Mouse (Mus musculus) myocyte (in vitro differentiated cells): ENCODE data around the gene Ubac2. TPM values are rescaled to one million over a fixed set of nuclear protein-coding genes. Genes with fewer than 3 reads are reported as not detected.

ENCODE experiments used
- H3K27me3 ChIP-seq: one replicate; pipeline ENCODE4 v1.6.1; 2011; ENCODE audit not compliant: control insufficient read depth, insufficient read depth, insufficient read length
- H3K36me3 ChIP-seq: one replicate; pipeline ENCODE4 v1.6.1; 2011; ENCODE audit not compliant: control insufficient read depth, insufficient read depth
- H3K4me2 ChIP-seq: one replicate; pipeline ENCODE4 v1.6.1; 2011; ENCODE audit warnings: low read depth, control low read depth
- H3K4me3 ChIP-seq: one replicate; pipeline ENCODE4 v1.5.1; 2011; ENCODE audit warnings: mild to moderate bottlenecking, control low read depth, moderate library complexity
- H3K79me2 ChIP-seq: one replicate; pipeline ENCODE4 v1.6.1; 2011; ENCODE audit not compliant: control insufficient read depth, insufficient read depth
- H3ac ChIP-seq: one replicate; pipeline ENCODE4 v1.6.1; 2011; ENCODE audit not compliant: control insufficient read depth, insufficient read length
- CEBPB ChIP-seq: IDR thresholded peaks from 2 replicates; pipeline ENCODE4 v1.6.1; 2011; ENCODE audit warnings: mild to moderate bottlenecking, moderate library complexity; ENCODE audit not compliant: poor library complexity, insufficient read depth, severe bottlenecking
- E2F4 ChIP-seq: IDR thresholded peaks from one replicate; pipeline ENCODE4 v1.6.1; 2011; ENCODE audit warnings: mild to moderate bottlenecking, control low read depth, moderate library complexity; ENCODE audit not compliant: insufficient read depth
- MAX ChIP-seq: IDR thresholded peaks from one replicate; pipeline ENCODE4 v1.6.1; 2011; ENCODE audit warnings: low read depth, mild to moderate bottlenecking, control low read depth
- MYOD1 ChIP-seq, 3 experiments: IDR thresholded peaks; one replicate each; pipeline ENCODE4 v1.6.1; 2011; ENCODE audit warnings: control low read depth in 2 of 3, low read depth in 2 of 3, mild to moderate bottlenecking in 2 of 3, moderate library complexity in 1 of 3; ENCODE audit not compliant: insufficient read length in 2 of 3, control insufficient read depth in 1 of 3
- MYOG ChIP-seq, 3 experiments: IDR thresholded peaks; one replicate each; pipeline ENCODE4 v1.6.1; 2011; ENCODE audit warnings: control low read depth in 2 of 3, low read depth in 2 of 3, mild to moderate bottlenecking in 2 of 3; ENCODE audit not compliant: insufficient read length in 2 of 3, control insufficient read depth in 1 of 3, insufficient read depth in 1 of 3
- POLR2A ChIP-seq: IDR thresholded peaks from one replicate; pipeline ENCODE4 v1.6.1; 2011; ENCODE audit warnings: low read depth, mild to moderate bottlenecking, control low read depth, moderate library complexity; ENCODE audit not compliant: insufficient read length
- POLR2AphosphoS2 ChIP-seq: IDR thresholded peaks from one replicate; pipeline ENCODE4 v1.6.1; 2011; ENCODE audit warnings: low read depth, control low read depth; ENCODE audit not compliant: insufficient read length
- REST ChIP-seq: IDR thresholded peaks from one replicate; pipeline ENCODE4 v1.6.1; 2011; ENCODE audit warnings: mild to moderate bottlenecking, control low read depth, moderate library complexity; ENCODE audit not compliant: insufficient read depth, insufficient read length
- SRF ChIP-seq: IDR thresholded peaks from one replicate; pipeline ENCODE4 v1.6.1; 2011; ENCODE audit warnings: low read depth; ENCODE audit not compliant: control insufficient read depth, insufficient read length
- TCF12 ChIP-seq: IDR thresholded peaks from one replicate; pipeline ENCODE4 v1.6.1; 2011; ENCODE audit warnings: mild to moderate bottlenecking, control low read depth; ENCODE audit not compliant: poor library complexity, insufficient read depth, severe bottlenecking
- TCF3 ChIP-seq: IDR thresholded peaks from one replicate; pipeline ENCODE4 v1.6.1; 2011; ENCODE audit warnings: low read depth, control low read depth; ENCODE audit not compliant: insufficient read length
- USF1 ChIP-seq: IDR thresholded peaks from one replicate; pipeline ENCODE4 v1.6.1; 2011; ENCODE audit warnings: low read depth, mild to moderate bottlenecking, control low read depth, moderate library complexity
- polyA plus RNA-seq: library from polyadenylated mRNA; unstranded; fragments of >200 nt; fragmentation: generic; extraction: Trizol; gene quantifications from one replicate; pipeline ENCODE4 v1.2.1, GENCODE M21; 2012; ENCODE audit warnings: missing spikeins

Ubac2 gene
- polyA plus RNA-seq, 1 experiment: 33.1 TPM

DNA sequence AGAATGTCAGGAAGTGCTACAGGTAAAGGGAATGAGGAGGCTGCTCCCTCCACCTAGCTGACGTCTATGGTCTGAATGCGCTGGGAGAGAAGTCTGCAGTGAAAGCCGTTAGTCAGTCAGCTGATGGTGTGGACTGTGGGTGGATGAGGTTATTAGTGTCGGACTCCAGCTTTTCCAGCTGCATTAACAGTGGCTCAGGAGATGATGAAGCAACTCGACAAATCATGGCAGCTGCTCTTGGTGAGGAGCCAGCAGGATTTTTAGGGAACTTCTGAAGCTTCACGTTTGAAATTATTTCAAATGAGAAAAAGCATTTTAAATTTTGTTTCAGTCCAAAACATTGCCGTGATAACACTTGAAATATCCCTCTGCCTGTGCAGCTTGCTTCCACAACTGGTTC lies 131.9 kb downstream of the Ubac2 start:
- Histone ChIP-seq H3K4me3 (no peak overlapping the region), H3K36me3 (no peaks in the 10 kb centered on the region), H3K79me2 (no peaks in the 10 kb centered on the region), H3K4me2 (no peak overlapping the region), H3K27me3 (no peaks in the 10 kb centered on the region), H3ac (no peak overlapping the region)
- TF ChIP-seq E2F4: no peak
- no peak for TF ChIP-seq MYOD1 (IDR thresholded peaks at IDR 0.05; ENCODE audit: control insufficient read depth in 1 of 3, insufficient read length in 2 of 3, low read depth in 2 of 3)
- TF ChIP-seq CEBPB: no peak
- no peak for TF ChIP-seq MAX
- no peak for TF ChIP-seq USF1

DNA sequence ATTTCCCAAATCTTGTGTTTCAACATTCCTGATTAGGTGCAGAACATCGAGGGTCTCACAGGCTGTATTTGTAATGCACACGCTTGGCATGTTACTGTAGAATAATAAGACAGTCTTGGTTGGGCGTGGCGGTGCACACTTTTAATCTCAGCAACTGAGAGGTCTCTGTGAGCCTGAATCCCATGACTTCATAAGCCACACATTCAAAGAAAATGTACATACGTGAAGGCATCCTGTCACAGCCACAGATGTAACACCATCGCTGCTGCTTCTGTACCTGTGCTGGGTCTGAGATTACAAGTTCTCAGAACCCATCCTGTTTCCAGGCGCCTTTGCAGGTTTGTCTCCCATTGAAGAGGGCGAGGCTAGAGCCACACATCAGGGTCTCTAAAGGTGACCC lies 133.3 kb downstream of the Ubac2 start:
- TF ChIP-seq E2F4 (no peak), MYOD1 (IDR thresholded peaks at IDR 0.05; ENCODE audit: control insufficient read depth in 1 of 3, insufficient read length in 2 of 3, low read depth in 2 of 3) (no peak), POLR2AphosphoS2 (no peak), TCF3 (no peak), USF1 (no peak), MAX (no peak), MYOG (IDR thresholded peaks at IDR 0.05; ENCODE audit: control insufficient read depth in 1 of 3, insufficient read depth in 1 of 3, insufficient read length in 2 of 3, low read depth in 2 of 3) (no peak), TCF12 (no peak), SRF (no peak), POLR2A (no peak), REST (no peak), CEBPB (no peak)
- Histone ChIP-seq H3ac (no peak overlapping the region), H3K4me2 (no peak overlapping the region), H3K4me3 (no peak overlapping the region), H3K36me3 (no peaks in the 10 kb centered on the region), H3K79me2 (no peaks in the 10 kb centered on the region), H3K27me3 (no peaks in the 10 kb centered on the region)

DNA sequence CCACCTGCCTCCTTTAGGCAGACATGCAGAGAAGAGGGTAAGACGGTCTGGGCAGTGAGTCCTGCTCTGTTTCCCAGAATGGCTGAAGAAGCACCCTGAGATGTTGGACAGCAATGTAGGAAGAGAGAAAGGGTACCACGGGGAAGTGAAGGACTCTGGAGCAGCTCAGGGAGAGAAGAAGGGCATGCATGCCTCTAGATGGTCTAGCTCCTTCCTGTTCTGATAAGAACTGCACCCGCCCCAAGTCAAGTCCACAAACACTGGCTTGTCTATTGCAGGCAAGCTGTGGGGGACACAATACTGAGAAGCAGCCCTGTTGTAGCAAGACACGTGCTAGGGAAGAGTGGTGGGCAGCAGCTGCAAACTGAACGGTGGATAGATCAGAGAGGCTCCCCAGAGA lies 133.8 kb downstream of the Ubac2 start:
- TF ChIP-seq MAX (no peak), MYOG (IDR thresholded peaks at IDR 0.05; ENCODE audit: control insufficient read depth in 1 of 3, insufficient read depth in 1 of 3, insufficient read length in 2 of 3, low read depth in 2 of 3) (no peak), MYOD1 (IDR thresholded peaks at IDR 0.05; ENCODE audit: control insufficient read depth in 1 of 3, insufficient read length in 2 of 3, low read depth in 2 of 3) (no peak), CEBPB (no peak), TCF3 (no peak), POLR2A (no peak), POLR2AphosphoS2 (no peak)
- no peaks in the 10 kb centered on the region for H3K27me3 ChIP-seq
- H3K79me2 ChIP-seq: no peaks in the 10 kb centered on the region
- no peak overlapping the region for H3ac ChIP-seq
- no peaks in the 10 kb centered on the region for H3K36me3 ChIP-seq
- no peak overlapping the region for H3K4me2 ChIP-seq
- H3K4me3 ChIP-seq: no peak overlapping the region

DNA sequence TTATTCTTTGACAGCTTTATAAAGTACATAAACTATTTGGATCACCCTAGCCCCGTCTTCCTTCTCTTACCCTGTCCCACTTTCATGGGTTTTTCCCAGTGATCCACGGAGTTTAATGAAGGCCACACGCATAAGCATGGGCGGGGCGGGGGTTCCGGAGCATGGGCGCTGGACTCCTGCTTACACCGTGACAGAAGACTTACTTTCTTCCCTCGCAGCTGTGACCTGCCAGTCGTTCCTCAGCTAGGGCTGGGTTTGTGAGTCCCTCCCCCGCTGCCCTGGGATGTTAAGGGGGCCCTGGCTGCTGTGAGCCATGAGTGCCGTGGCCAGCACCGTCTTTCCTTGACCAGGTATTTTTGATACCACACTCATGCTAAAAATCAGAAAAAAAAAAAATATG lies 134.4 kb downstream of the Ubac2 start:
- Histone ChIP-seq H3K4me3 (no peak overlapping the region), H3ac (no peak overlapping the region), H3K79me2 (no peaks in the 10 kb centered on the region), H3K36me3 (no peaks in the 10 kb centered on the region), H3K4me2 (no peak overlapping the region), H3K27me3 (no peaks in the 10 kb centered on the region)
- TF ChIP-seq SRF (no peak), MYOD1 (IDR thresholded peaks at IDR 0.05; ENCODE audit: control insufficient read depth in 1 of 3, insufficient read length in 2 of 3, low read depth in 2 of 3) (no peak), CEBPB (no peak), TCF12 (no peak), POLR2AphosphoS2 (no peak), POLR2A (no peak), TCF3 (no peak), REST (no peak), MAX (no peak), USF1 (no peak), E2F4 (no peak), MYOG (IDR thresholded peaks at IDR 0.05; ENCODE audit: control insufficient read depth in 1 of 3, insufficient read depth in 1 of 3, insufficient read length in 2 of 3, low read depth in 2 of 3) (no peak)

DNA sequence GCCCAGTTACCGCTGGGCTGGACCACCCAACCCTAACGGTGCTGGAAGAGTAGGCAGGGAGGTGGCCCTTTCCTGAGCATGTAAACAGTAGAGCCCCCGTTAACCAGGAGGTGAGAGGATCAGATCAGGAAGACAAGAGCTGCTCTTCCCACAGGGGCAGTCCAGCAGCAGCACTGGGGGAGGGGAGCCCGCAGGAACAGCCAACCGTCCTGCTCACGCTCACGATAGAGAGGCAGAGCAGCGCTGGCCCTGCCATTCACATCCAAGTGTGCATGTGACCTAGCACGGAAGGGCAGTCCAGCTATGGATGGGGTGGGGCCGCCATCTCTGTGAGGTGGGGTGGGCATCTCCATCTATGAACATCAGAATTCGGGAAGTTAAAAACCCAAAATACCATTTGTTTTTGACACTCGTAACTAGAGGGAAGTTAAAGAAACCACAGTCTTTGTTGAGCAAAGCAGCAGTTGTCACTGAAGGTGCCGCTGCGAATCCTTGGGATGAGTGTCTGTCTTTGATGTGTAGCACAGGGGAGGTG lies 135.1 kb downstream of the Ubac2 start:
- Histone ChIP-seq H3K4me2 (no peak overlapping the region), H3K79me2 (no peaks in the 10 kb centered on the region), H3K4me3 (no peak overlapping the region), H3ac (no peak overlapping the region), H3K36me3 (no peaks in the 10 kb centered on the region), H3K27me3 (no peaks in the 10 kb centered on the region)
- no peak for TF ChIP-seq MYOD1 (IDR thresholded peaks at IDR 0.05; ENCODE audit: control insufficient read depth in 1 of 3, insufficient read length in 2 of 3, low read depth in 2 of 3)
- no peak for TF ChIP-seq MYOG (IDR thresholded peaks at IDR 0.05; ENCODE audit: control insufficient read depth in 1 of 3, insufficient read depth in 1 of 3, insufficient read length in 2 of 3, low read depth in 2 of 3)
- no peak for TF ChIP-seq POLR2A
- no peak for TF ChIP-seq USF1
- TF ChIP-seq E2F4: no peak
- TF ChIP-seq MAX: no peak
- TF ChIP-seq REST: no peak
- TF ChIP-seq TCF3: no peak
- TF ChIP-seq POLR2AphosphoS2: no peak
- TF ChIP-seq SRF: no peak
- TF ChIP-seq CEBPB: no peak
- TF ChIP-seq TCF12: no peak
